Mouse (Mus musculus) frontal cortex, postnatal 25 days (tissue): ENCODE data around the gene Col4a1.

ENCODE experiments used
- DNase-seq, 2 experiments: peaks; one replicate each; pipeline ENCODE4 v3.0.0; 2022; ENCODE audit warnings: low spot score in 2 of 2

Col4a1 gene

GRCm38 (mm10) chr8:11176393-11176792 lies 136.2 kb downstream of the Col4a1 start:
- DNase-seq: no peak

GRCm38 (mm10) chr8:11173284-11174191 lies 139.1 kb downstream of the Col4a1 start:
- DNase-seq: no peak

GRCm38 (mm10) chr8:11171526-11171925 lies 141.1 kb downstream of the Col4a1 start:
- no peak for DNase-seq

GRCm38 (mm10) chr8:11169383-11169782 lies 143.2 kb downstream of the Col4a1 start:
- no peak for DNase-seq

GRCm38 (mm10) chr8:11168780-11169179 lies 143.8 kb downstream of the Col4a1 start:
- DNase-seq: no peak

- DNase-seq: no peak
Measured at GRCm38 (mm10) chr8:11167955-11168354, 144.7 kb downstream of the Col4a1 start.

- DNase-seq: no peak
Measured at GRCm38 (mm10) chr8:11165592-11165991, 147.0 kb downstream of the Col4a1 start.

- DNase-seq: no peak
Measured at GRCm38 (mm10) chr8:11156319-11156692, 156.3 kb downstream of the Col4a1 start.

- DNase-seq: no peak
Measured at GRCm38 (mm10) chr8:11155579-11156318, 156.9 kb downstream of the Col4a1 start.

GRCm38 (mm10) chr8:11150268-11150667 lies 162.4 kb downstream of the Col4a1 start:
- no peak for DNase-seq

- no peak for DNase-seq
Measured at GRCm38 (mm10) chr8:11149201-11149810, 163.3 kb downstream of the Col4a1 start.

- DNase-seq: no peak
Measured at GRCm38 (mm10) chr8:11148797-11149196, 163.8 kb downstream of the Col4a1 start.
